ENCODE assay signal across 11 mouse cellular contexts in genomic region chr11:19713597-19713996, GRCm38 (mm10).
DNase-seq lines count a peak whose midpoint lies in the region; ATAC-seq lines count a peak whose summit lies in the region.
"Had no signal": no experiment of that assay in that cellular context is flagged by ENCODE, and none has a peak within 500 bp of the region (broad histone marks: within the 10 kb centered on the region; RNA-seq: fewer than 3 reads in every experiment).

No protein-coding gene starts in this region.

- 73% methylated on average over 20 of the region's 20 CpGs for WGBS in kidney, embryonic 15.5 days
- WGBS in embryonic facial prominence, embryonic 14.5 days: 69% methylated on average over 20 of the region's 20 CpGs
- WGBS in hindbrain, embryonic 12.5 days: 73% methylated on average over 20 of the region's 20 CpGs
- 58% methylated on average over 20 of the region's 20 CpGs for WGBS in neural tube, embryonic 15.5 days

- H3K9me3 ChIP-seq in kidney, embryonic 15.5 days (replicated peaks): no peaks in the 10 kb centered on the region
- no peaks in the 10 kb centered on the region for H3K9me3 ChIP-seq in embryonic facial prominence, embryonic 14.5 days (ENCODE audit: control insufficient read depth, low read length)
- no peaks in the 10 kb centered on the region for H3K9me3 ChIP-seq in hindbrain, embryonic 12.5 days (replicated peaks)
- no peaks in the 10 kb centered on the region for H3K9me3 ChIP-seq in neural tube, embryonic 15.5 days (replicated peaks)

- H3K27ac ChIP-seq in kidney, embryonic 15.5 days: no peak overlapping the region
- no peak overlapping the region for H3K27ac ChIP-seq in embryonic facial prominence, embryonic 14.5 days (replicated peaks; ENCODE audit: low read depth, low read length)
- peak overlapping the region; percentile 55; the same call in 1 of the 2 replicates for H3K27ac ChIP-seq in hindbrain, embryonic 12.5 days
- 0 out of 2 replicates have a peak overlapping the region, but pooled peaks have one; percentile 23 for H3K27ac ChIP-seq in neural tube, embryonic 15.5 days (replicated peaks)

- ATAC-seq in kidney, embryonic 15.5 days (replicated peaks; ENCODE audit: low FRiP score): no peak
- no peak for ATAC-seq in embryonic facial prominence, embryonic 14.5 days (ENCODE audit: low read depth)
- ATAC-seq in hindbrain, embryonic 12.5 days (ENCODE audit: low FRiP score): 0 out of 2 replicates have a peak, but pooled peaks have one; percentile 43
- ATAC-seq in neural tube, embryonic 15.5 days (ENCODE audit: low FRiP score): no peak
- ATAC-seq: lung, postnatal 0 days had no signal

- no peak overlapping the region for H3K9ac ChIP-seq in kidney, embryonic 15.5 days
- H3K9ac ChIP-seq in embryonic facial prominence, embryonic 14.5 days (ENCODE audit: low read depth, low read length): no peak overlapping the region
- H3K9ac ChIP-seq in hindbrain, embryonic 12.5 days: no peak overlapping the region
- no peak overlapping the region for H3K9ac ChIP-seq in neural tube, embryonic 15.5 days (replicated peaks)

- H3K36me3 ChIP-seq in kidney, embryonic 15.5 days: no peaks in the 10 kb centered on the region
- no peaks in the 10 kb centered on the region for H3K36me3 ChIP-seq in embryonic facial prominence, embryonic 14.5 days (ENCODE audit: control insufficient read depth, insufficient read depth, low read length)
- H3K36me3 ChIP-seq in hindbrain, embryonic 12.5 days: no peaks in the 10 kb centered on the region
- H3K36me3 ChIP-seq in neural tube, embryonic 15.5 days: no peaks in the 10 kb centered on the region

- H3K27me3 ChIP-seq in kidney, embryonic 15.5 days: no peaks in the 10 kb centered on the region
- no peaks in the 10 kb centered on the region for H3K27me3 ChIP-seq in embryonic facial prominence, embryonic 14.5 days (replicated peaks; ENCODE audit: control insufficient read depth, insufficient read depth, low read length)
- no peaks in the 10 kb centered on the region for H3K27me3 ChIP-seq in hindbrain, embryonic 12.5 days
- H3K27me3 ChIP-seq in neural tube, embryonic 15.5 days (replicated peaks): no peaks in the 10 kb centered on the region

- peak overlapping the region; percentile 14 for H3K4me2 ChIP-seq in kidney, embryonic 15.5 days
- H3K4me2 ChIP-seq in embryonic facial prominence, embryonic 14.5 days (ENCODE audit: low read depth, low read length): peak overlapping the region; percentile 23
- no peak overlapping the region for H3K4me2 ChIP-seq in hindbrain, embryonic 12.5 days (replicated peaks)
- H3K4me2 ChIP-seq in neural tube, embryonic 15.5 days: peak overlapping the region; percentile 43

- H3K4me3 ChIP-seq in kidney, embryonic 15.5 days (replicated peaks): no peak overlapping the region
- no peak overlapping the region for H3K4me3 ChIP-seq in embryonic facial prominence, embryonic 14.5 days (ENCODE audit: low read depth, low read length)
- no peak overlapping the region for H3K4me3 ChIP-seq in hindbrain, embryonic 12.5 days
- peak overlapping the region; percentile 17; the same call in 1 of the 2 replicates for H3K4me3 ChIP-seq in neural tube, embryonic 15.5 days (replicated peaks)

- DNase-seq in kidney, adult 9 months: no peak
- DNase-seq in embryonic facial prominence, embryonic 14.5 days (ENCODE audit: low spot score): no peak
- no peak for DNase-seq in cerebellum, postnatal 10 days
- DNase-seq in gastrocnemius, adult 18-20 months (ENCODE audit: low spot score): no peak
- DNase-seq: adrenal gland, postnatal 36 days; cerebellum, postnatal 25 days; heart, postnatal 10 days had no signal

- peaks cover 13% of the 10 kb centered on the region; the same call in 1 of the 2 replicates for H3K4me1 ChIP-seq in kidney, embryonic 15.5 days
- peaks cover 5% of the 10 kb centered on the region for H3K4me1 ChIP-seq in embryonic facial prominence, embryonic 14.5 days (ENCODE audit: control insufficient read depth, insufficient read depth, low read length)
- no peaks in the 10 kb centered on the region for H3K4me1 ChIP-seq in hindbrain, embryonic 12.5 days
- H3K4me1 ChIP-seq in neural tube, embryonic 15.5 days: peaks cover 10% of the 10 kb centered on the region

Comparison
In these comparisons a context has a peak if more than half of its experiments do, and no peak if none do; other contexts are left out.
1. H3K27ac ChIP-seq: peak in hindbrain, embryonic 12.5 days (single experiment) and neural tube, embryonic 15.5 days (single experiment); none in kidney, embryonic 15.5 days (single experiment) and embryonic facial prominence, embryonic 14.5 days (single experiment).